Mouse (Mus musculus) T-helper 2 cell (primary cell): ENCODE measurements around the gene Hbb-bh1.

ENCODE experiments used
- in situ Hi-C: fragments of 300-600 bp; cut with MboI, MseI; formaldehyde crosslinking; loops from one replicate; pipeline ENCODE4 v1.15.1; 2025; ENCODE audit warnings: high pct_unique_total_duplicates

The Hbb-bh1 gene

DNA sequence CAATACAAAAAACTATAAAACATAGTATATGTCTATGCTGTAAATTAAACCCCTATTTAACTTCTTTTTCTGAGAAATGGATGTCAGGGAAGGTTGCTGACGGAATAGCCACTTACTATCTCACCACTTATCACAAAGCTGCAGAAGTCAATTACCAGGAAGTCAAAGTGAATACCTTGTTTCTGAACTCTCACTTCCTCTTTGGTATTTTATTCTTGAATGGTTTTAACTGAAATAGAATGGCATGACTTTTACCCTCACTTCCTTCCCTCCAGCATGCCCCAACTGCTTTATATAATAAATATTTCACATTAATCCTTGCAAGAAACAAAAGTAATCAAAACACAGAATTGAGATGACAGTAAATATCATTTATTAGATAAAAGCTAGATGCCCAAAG lies 30.8 kb downstream of the Hbb-bh1 start:
- in situ Hi-C loops, result no loop called here

GRCm38 (mm10) chr7:103811223-103811845 lies 31.6 kb downstream of the Hbb-bh1 start:
- in situ Hi-C loops, result no loop called here

DNA sequence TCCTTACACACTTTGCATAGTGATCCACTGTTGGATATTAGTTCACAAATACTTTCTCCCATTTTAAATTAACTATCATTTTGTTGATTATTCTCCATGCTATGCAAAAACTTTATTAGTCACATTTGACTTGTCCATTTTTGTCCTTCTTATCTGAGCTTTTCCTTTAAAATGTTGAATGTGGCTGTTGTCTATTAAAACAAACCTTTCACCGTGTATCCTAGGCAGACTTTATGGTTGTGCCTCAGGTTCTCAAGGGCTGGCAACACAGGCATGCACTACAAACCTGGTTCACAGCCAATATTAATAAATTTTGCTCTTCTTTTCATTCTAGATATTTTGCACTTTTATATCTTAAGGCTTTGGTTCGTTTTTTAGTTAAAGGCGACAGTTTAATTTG lies 32.2 kb downstream of the Hbb-bh1 start:
- in situ Hi-C loops, result no loop called here

- in situ Hi-C loops, result no loop called here
Measured at GRCm38 (mm10) chr7:103810296-103810695, 32.7 kb downstream of the Hbb-bh1 start.

GRCm38 (mm10) chr7:103809801-103810155 lies 33.2 kb downstream of the Hbb-bh1 start:
- in situ Hi-C loops, result loop anchor here (10.0 kb wide), 1 partner anchor 1115 kb away; the partner anchor contains the start of gene Olfr557

- in situ Hi-C loops, result loop anchor here (10.0 kb wide), 1 partner anchor 1114 kb away; the partner anchor contains the start of gene Olfr557
Measured at GRCm38 (mm10) chr7:103808971-103809800, 33.8 kb downstream of the Hbb-bh1 start.

- in situ Hi-C loops, result loop anchor here (10.0 kb wide), 1 partner anchor 1113 kb away; the partner anchor contains the start of gene Olfr557
Measured at GRCm38 (mm10) chr7:103808120-103808519, 34.8 kb downstream of the Hbb-bh1 start.

- in situ Hi-C loops, result loop anchor here (10.0 kb wide), 1 partner anchor 1112 kb away; the partner anchor contains the start of gene Olfr557
Measured at GRCm38 (mm10) chr7:103806856-103807255, 36.1 kb downstream of the Hbb-bh1 start.

DNA sequence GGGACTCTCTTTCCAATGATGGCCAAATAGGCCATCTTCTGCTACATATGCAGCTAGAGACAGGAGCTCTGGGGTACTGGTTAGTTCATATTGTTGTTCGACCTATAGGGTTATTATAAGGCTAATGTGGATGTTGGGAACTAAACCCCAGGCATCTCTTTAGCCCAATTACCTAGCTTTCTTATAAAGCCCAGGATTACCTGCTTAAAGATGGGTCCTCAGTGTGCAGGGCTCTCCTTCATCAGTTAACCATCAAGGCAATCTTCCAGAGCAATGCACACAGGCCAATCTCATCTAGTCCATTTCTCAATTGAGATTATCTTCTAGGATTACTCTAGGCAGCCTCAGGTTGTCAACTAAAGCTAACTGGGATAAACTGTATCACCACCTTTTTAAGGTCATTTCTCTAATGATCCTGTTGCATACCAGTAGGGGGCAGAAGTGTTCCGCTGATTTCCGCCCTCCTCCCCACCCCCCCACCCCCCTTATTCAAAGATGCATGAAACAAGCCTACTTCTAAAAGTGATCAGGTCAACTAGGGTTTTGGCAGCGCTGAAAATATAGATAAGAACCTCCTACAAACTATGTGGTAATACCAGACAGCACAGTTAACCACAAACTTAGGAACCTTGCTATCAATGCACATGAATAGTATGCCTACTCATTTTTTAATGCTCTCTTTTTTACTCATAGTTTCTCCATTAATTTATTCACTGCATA lies 50.1 kb downstream of the Hbb-bh1 start:
- in situ Hi-C loops, result no loop called here

DNA sequence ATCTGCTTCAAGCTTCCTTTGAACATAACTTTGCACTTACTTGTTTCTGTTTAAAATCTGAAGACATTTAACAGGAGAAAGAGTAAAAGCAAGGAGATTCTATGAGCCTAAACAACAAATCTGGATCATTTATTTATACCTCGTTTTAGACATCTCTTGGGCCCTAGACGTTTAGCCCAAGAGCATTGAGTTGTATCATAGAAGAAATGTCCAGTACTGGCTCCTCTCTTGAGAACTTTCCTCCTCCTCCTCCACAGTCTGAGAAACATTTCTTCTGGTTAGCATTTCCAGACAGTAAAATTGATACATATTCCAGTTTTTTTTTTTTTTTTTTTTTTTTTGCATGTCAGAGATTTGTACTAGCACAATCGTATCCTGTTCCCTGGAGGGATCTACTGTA lies 51.2 kb downstream of the Hbb-bh1 start, which contains the start of gene Olfr67:
TSS of gene Olfr67 (minus strand) at position 101 of the 400 bp plus-strand sequence.
- in situ Hi-C loops, result no loop called here
